Mouse (Mus musculus) ovary, adult 18-20 months (tissue): ENCODE data around the gene Trmt1.

Experiments
- DNase-seq: peaks from one replicate; pipeline ENCODE4 v3.0.0; 2022; ENCODE audit warnings: low spot score, mixed read lengths

The Trmt1 gene

DNA sequence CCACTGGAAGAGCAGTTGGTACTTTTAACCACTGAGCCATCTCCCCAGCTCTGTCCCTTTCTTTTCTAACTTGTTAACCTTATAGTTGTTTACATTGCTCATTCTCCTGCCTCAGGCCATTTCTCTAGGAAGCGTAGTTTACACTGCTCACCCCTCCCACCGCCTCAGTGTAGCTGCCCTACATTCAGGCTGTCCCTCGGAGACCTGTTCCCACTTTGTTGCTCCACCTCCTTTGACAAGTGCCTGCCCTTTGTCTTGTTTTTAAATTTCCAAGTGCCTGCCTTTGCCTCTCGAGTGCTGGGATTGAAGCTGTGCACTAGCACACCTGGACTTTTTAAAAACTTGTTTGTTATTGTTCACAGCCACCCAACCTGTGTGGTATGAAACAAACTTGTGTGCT lies 7.2 kb downstream of the Trmt1 start:
- no peak for DNase-seq

GRCm38 (mm10) chr8:84695140-84695539 lies 9.0 kb downstream of the Trmt1 start:
- no peak for DNase-seq

GRCm38 (mm10) chr8:84697166-84698130 lies 11.3 kb downstream of the Trmt1 start:
- DNase-seq = no peak

GRCm38 (mm10) chr8:84698288-84698687 lies 12.2 kb downstream of the Trmt1 start:
- no peak for DNase-seq

- no peak for DNase-seq
Measured at GRCm38 (mm10) chr8:84698929-84699401, 12.9 kb downstream of the Trmt1 start.

DNA sequence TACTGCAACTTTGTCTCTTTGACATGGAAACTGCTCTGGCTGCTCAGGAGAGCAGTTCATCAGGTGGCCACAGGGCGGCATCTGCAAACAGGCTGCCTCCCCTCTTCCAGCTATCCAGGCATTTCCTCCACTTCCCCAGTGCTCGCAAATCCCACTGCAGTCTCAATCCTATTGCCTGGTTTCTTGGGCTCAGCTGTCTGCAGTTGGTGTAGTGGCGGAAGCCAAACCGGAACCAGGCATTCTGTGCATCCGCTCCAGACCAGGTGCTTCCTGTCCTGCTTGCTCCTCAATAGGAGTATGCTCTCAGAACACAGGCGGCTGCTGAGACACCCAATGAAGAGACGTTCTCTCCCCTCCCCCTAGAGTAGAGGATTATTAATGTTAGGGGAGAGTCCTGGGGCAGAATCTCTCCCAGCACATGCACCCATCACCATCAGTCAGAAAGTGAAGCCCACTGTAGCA lies 13.8 kb downstream of the Trmt1 start:
- DNase-seq = no peak

DNA sequence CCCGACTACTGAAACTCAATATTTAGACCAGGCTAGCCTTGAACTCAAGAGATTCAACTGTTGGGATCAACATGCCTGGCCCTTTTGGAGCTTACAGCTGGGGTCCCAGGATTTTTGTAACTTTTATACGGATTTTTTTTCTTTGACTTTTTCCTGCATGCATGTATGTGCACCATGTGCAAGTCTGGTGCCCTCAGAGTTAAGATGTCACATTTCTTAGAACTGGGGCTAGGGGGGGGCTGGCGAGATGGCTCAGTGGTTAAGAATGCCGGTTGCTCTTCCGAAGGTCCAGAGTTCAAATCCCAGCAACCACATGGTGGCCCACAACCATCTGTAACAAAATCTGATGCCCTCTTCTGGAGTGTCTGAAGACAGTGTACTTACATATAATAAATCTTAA lies 14.4 kb downstream of the Trmt1 start:
- no peak for DNase-seq

DNA sequence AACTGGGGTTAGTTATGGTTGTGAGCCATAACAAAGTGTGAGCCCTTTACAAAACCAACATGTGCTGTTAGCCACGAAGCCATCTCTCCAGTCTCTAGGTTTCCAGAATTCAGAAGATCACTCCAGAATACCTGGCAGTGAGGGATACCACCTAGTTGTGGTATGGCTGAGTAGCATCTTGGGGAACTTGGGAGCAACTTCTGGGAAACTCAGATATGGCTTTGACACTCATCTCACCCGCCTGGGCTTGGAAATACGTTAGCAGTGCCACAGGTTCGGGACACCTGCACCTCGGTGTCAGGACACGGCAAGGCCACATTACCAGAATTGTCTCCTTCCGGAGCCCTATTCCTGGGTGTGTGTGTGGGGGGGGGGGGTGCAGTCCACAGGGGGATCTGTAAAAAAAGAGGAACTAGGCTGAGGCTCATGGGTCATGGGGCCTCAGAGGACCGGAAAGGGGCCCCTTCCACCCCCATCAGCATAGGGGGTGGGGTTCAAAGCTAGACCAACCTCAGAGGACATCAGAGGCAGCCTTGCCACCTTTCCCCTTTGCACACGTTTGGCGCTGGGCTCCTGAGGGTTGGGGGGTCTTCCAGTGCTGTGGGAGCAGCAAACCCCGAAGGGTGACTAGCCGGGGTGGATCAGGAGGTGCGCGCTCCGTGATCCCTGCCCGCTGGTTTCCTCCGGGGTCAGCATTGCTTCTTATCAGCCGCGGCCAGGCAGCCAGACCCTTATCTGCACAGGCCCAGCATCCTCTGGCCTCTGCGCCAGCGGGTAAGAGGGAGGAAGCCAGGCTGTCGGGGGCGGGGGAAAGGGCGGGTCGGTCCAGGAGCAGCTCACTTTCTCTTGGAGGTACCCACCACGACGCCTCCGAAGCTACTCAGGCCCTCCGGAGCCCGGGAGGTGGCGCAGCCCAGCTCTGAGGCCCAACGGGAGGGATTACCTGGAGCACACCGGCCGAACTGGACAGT lies 15.1 kb downstream of the Trmt1 start, which contains the start of gene Lyl1:
TSS of gene Lyl1 (plus strand) at position 517 of the 971 bp plus-strand sequence.
- DNase-seq = no peak

- no peak for DNase-seq
Measured at GRCm38 (mm10) chr8:84702561-84702960, 16.5 kb downstream of the Trmt1 start.

GRCm38 (mm10) chr8:84702963-84703465 lies 16.9 kb downstream of the Trmt1 start:
- no peak for DNase-seq

- DNase-seq = no peak
Measured at GRCm38 (mm10) chr8:84703466-84704249, 17.6 kb downstream of the Trmt1 start.

- DNase-seq = peak; percentile 63
Measured at GRCm38 (mm10) chr8:84704356-84704755, 18.2 kb downstream of the Trmt1 start.

DNA sequence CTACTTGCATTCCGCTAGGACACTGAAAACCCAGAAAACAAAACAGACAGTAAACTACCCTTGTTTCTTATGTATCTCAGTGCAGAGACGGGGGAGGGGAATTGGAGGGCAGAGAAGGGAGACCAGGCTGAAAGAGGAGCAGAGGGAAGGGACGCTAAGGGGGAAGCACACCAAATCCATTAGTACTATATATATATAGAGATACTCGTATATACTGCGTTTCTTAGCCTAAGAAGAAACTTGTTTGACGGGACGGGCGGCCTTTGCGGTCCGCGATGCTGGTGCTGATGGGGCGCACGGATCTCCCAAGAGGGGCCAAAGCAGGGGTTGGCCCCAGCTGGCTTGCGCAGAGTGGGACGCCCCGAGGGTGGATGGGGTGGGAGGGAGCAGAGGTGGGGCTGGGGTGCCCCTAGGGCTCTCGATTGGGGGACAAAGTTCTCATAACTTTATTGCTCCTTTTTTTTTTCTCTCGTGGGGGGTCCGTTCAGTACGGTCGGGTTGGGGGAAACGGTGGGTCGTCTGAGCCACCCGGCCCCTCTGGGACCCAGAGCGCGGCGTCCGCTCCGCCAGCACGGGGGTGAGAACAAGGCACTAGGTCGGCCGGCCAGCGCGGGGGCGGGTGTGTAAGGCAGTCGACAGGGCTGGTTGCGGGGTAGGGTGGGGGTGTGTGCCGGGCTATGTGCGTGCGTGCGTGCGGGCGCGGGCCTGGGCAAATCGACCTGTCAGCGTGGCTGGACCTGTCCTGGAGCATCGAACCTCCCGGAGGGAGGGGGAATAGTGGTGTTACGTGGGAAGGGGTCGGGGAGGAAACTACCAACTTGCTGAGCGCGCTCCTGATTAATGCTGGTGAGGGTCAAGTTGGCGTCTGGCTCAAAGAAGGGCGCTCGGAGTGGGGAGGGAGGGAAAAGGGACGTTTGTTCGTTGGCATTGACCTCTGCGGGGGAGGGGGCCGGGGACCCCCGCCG lies 19.0 kb downstream of the Trmt1 start:
- no peak for DNase-seq

GRCm38 (mm10) chr8:84705960-84706359 lies 19.9 kb downstream of the Trmt1 start:
- DNase-seq = no peak

DNA sequence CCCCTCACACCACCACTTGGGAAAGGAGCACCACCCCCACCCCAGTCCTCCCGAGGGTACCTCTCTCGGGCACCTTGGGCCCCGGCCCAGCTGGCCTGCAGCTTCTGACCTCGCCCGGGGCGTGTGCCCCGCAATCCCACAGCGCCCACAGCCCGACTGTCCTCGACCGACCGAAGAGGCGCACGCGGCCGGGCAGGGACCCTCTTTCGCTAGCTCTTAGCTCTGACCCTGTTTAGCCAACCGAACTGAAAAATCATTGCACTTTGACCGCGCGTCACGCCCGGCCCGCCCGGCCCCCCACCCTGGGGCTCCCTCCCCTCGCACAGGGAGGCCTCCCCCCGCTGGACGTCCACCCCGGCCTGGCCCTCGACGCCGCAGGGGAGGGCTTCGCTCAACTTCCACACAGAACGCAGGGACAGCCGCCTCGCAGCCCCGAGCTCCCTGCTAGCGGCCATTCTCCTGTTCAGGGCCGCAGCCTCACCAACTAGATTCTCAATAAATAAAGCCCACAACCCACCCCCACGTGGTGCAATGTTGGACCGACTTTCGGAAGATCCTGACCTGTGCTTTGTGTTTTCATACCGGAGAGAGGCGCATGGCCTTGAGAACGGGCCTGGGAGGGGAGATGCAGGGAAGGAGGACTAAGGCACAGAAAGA lies 20.6 kb downstream of the Trmt1 start:
- no peak for DNase-seq

- DNase-seq = no peak
Measured at GRCm38 (mm10) chr8:84707267-84707883, 21.3 kb downstream of the Trmt1 start.

DNA sequence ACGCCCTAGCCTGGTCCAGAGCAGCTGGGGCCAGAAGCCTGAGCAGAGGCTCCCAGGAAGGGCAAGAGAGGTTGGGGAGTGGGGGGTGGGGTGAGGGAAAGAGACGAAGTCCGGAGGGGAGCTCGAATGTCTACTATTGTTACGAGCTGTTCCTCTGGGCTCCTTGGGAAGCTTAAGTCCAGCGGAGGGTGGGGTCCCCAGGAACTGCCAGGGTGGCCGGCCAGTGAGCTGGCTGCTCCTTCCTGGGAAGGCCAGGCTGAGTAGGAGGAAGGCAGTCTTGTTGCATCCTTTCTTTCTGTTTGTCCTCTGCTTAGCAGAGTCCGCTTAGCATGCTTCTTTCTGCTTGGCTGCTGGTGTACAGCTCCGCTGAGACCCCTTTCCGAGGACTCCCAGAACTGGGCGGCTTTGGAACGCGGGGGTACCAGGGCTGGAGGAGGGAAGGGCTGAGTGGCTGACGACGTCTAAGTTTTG lies 22.0 kb downstream of the Trmt1 start:
- DNase-seq = no peak

- peak; percentile 68 for DNase-seq
Measured at GRCm38 (mm10) chr8:84708774-84709475, 22.8 kb downstream of the Trmt1 start.
